Mouse (Mus musculus) kidney, embryonic 14.5 days (tissue): ENCODE measurements around the gene Lrig1. TPM values are rescaled to one million over a fixed set of nuclear protein-coding genes. Genes with fewer than 3 reads are reported as not detected.

Source experiments
- ATAC-seq: fragments of 200-750 bp; cut with Nextera tagmentation; 2 replicates; pipeline ENCODE4 v1.8.0; 2017; ENCODE audit warnings: moderate number of reproducible peaks, mild to moderate bottlenecking, moderate TSS enrichment, moderate library complexity; ENCODE audit not compliant: low FRiP score, low TSS enrichment
- H3K27ac ChIP-seq: fragments of 300-500 bp; sonication (generic); 2 replicates; pipeline ENCODE4 v1.5.1; 2014; ENCODE audit warnings: low read depth, mild to moderate bottlenecking, low read length, moderate library complexity, mixed read lengths
- H3K27me3 ChIP-seq: fragments of 300-500 bp; sonication (generic); 2 replicates; pipeline ENCODE4 v1.6.1; 2014; ENCODE audit warnings: mild to moderate bottlenecking, low read length; ENCODE audit not compliant: control insufficient read depth, insufficient read depth
- H3K36me3 ChIP-seq: fragments of 300-500 bp; sonication (generic); 2 replicates; pipeline ENCODE4 v1.6.1; 2014; ENCODE audit warnings: low read length, mixed read lengths; ENCODE audit not compliant: control insufficient read depth, insufficient read depth
- H3K4me1 ChIP-seq: fragments of 300-500 bp; sonication (generic); 2 replicates; pipeline ENCODE4 v1.6.1; 2014; ENCODE audit warnings: low read length, mixed read lengths; ENCODE audit not compliant: control insufficient read depth, insufficient read depth
- H3K4me2 ChIP-seq: fragments of 300-500 bp; sonication (generic); replicated peaks from 2 replicates; pipeline ENCODE4 v1.6.1; 2014; ENCODE audit warnings: low read depth, mild to moderate bottlenecking, low read length
- H3K4me3 ChIP-seq: fragments of 300-500 bp; sonication (generic); 2 replicates; pipeline ENCODE4 v1.5.1; 2014; ENCODE audit warnings: mild to moderate bottlenecking, low read length
- H3K9ac ChIP-seq: fragments of 300-500 bp; sonication (generic); 2 replicates; pipeline ENCODE4 v1.6.1; 2014; ENCODE audit warnings: low read depth, mild to moderate bottlenecking, low read length, moderate library complexity
- H3K9me3 ChIP-seq: fragments of 300-500 bp; sonication (generic); 2 replicates; pipeline ENCODE4 v1.6.1; 2016; ENCODE audit warnings: low read length; ENCODE audit not compliant: control insufficient read depth
- WGBS: fragments of 180-500 bp; shearing (Covaris S2); extraction: QIAGEN DNeasy Blood & Tissue Kit; methylation state at CpG from one replicate; pipeline ENCODE4 v1.1.7; 2014; 5-methylcytosine and 5-hydroxymethylcytosine counted together
- polyA plus RNA-seq: library from polyadenylated mRNA; unstranded; fragments of >200 nt; fragmentation: Nextera tagmentation; extraction: Ambion mirVana; gene quantifications from 2 replicates; pipeline ENCODE4 v1.2.1, GENCODE M21; 2014

The Lrig1 gene
- polyA plus RNA-seq, 1 experiment from 2014 or later: 10.4 TPM

- H3K9me3 ChIP-seq: no peaks in the 10 kb centered on the region
- no peak overlapping the region for H3K4me2 ChIP-seq
- 91% methylated on average over 2 of the region's 2 CpGs for WGBS
- H3K4me1 ChIP-seq: peaks cover 22% of the 10 kb centered on the region
- no peak for ATAC-seq
- H3K27me3 ChIP-seq: 0 out of 2 replicates have a peak, but pooled peaks cover 6% of the 10 kb centered on the region
- H3K27ac ChIP-seq: no peak overlapping the region
- no peak overlapping the region for H3K4me3 ChIP-seq
- H3K36me3 ChIP-seq: no peaks in the 10 kb centered on the region
- H3K9ac ChIP-seq: no peak overlapping the region
Measured at GRCm38 (mm10) chr6:94672426-94672825, 27.5 kb downstream of the Lrig1 start.

- peaks cover 26% of the 10 kb centered on the region for H3K4me1 ChIP-seq
- H3K36me3 ChIP-seq: no peaks in the 10 kb centered on the region
- H3K4me3 ChIP-seq: no peak overlapping the region
- no peak overlapping the region for H3K4me2 ChIP-seq
- ATAC-seq: no peak
- no peak overlapping the region for H3K27ac ChIP-seq
- no peak overlapping the region for H3K9ac ChIP-seq
- WGBS: 72% methylated on average over 6 of the region's 6 CpGs
- no peaks in the 10 kb centered on the region for H3K9me3 ChIP-seq
- H3K27me3 ChIP-seq: no peaks in the 10 kb centered on the region
Measured at GRCm38 (mm10) chr6:94669370-94669769, 30.6 kb downstream of the Lrig1 start.

- H3K4me2 ChIP-seq: peak overlapping the region; percentile 15; the same call in 1 of the 2 replicates
Measured at GRCm38 (mm10) chr6:94668204-94668863, 31.6 kb downstream of the Lrig1 start.

GRCm38 (mm10) chr6:94667131-94667530 lies 32.8 kb downstream of the Lrig1 start:
- Histone ChIP-seq H3K4me2 (no peak overlapping the region), H3K27me3 (no peaks in the 10 kb centered on the region), H3K9me3 (no peaks in the 10 kb centered on the region), H3K36me3 (no peaks in the 10 kb centered on the region), H3K9ac (no peak overlapping the region), H3K27ac (no peak overlapping the region), H3K4me3 (no peak overlapping the region), H3K4me1 (peaks cover 34% of the 10 kb centered on the region)
- no peak for ATAC-seq
- WGBS: 70% methylated on average over 4 of the region's 4 CpGs

More at GRCm38 (mm10) chr6:94668204-94668863, 31.6 kb downstream of the Lrig1 start:
- WGBS: 22% methylated on average over 13 of the region's 13 CpGs
- no peaks in the 10 kb centered on the region for H3K27me3 ChIP-seq
- H3K4me3 ChIP-seq: no peak overlapping the region
- no peaks in the 10 kb centered on the region for H3K9me3 ChIP-seq
- no peak overlapping the region for H3K9ac ChIP-seq
- ATAC-seq: no peak
- peaks cover 34% of the 10 kb centered on the region for H3K4me1 ChIP-seq
- no peak overlapping the region for H3K27ac ChIP-seq
- H3K36me3 ChIP-seq: no peaks in the 10 kb centered on the region

GRCm38 (mm10) chr6:94666432-94667119 lies 33.4 kb downstream of the Lrig1 start:
- Histone ChIP-seq H3K9me3 (no peaks in the 10 kb centered on the region), H3K36me3 (no peaks in the 10 kb centered on the region), H3K27ac (no peak overlapping the region), H3K4me1 (peaks cover 34% of the 10 kb centered on the region), H3K4me3 (no peak overlapping the region), H3K27me3 (no peaks in the 10 kb centered on the region), H3K9ac (no peak overlapping the region), H3K4me2 (no peak overlapping the region)
- ATAC-seq: no peak
- 54% methylated on average over 7 of the region's 7 CpGs for WGBS

GRCm38 (mm10) chr6:94665677-94666076 lies 34.3 kb downstream of the Lrig1 start:
- H3K36me3 ChIP-seq: no peaks in the 10 kb centered on the region
- H3K4me3 ChIP-seq: no peak overlapping the region
- ATAC-seq: no peak
- WGBS: 47% methylated on average over 1 of the region's 1 CpGs
- peaks cover 34% of the 10 kb centered on the region for H3K4me1 ChIP-seq
- no peaks in the 10 kb centered on the region for H3K27me3 ChIP-seq
- no peak overlapping the region for H3K4me2 ChIP-seq
- no peak overlapping the region for H3K27ac ChIP-seq
- no peak overlapping the region for H3K9ac ChIP-seq
- H3K9me3 ChIP-seq: no peaks in the 10 kb centered on the region

- H3K36me3 ChIP-seq: no peaks in the 10 kb centered on the region
- H3K27me3 ChIP-seq: no peaks in the 10 kb centered on the region
- no peak overlapping the region for H3K9ac ChIP-seq
- H3K4me1 ChIP-seq: peaks cover 34% of the 10 kb centered on the region
- no peak for ATAC-seq
- H3K27ac ChIP-seq: no peak overlapping the region
- no peaks in the 10 kb centered on the region for H3K9me3 ChIP-seq
- no peak overlapping the region for H3K4me3 ChIP-seq
- WGBS: 82% methylated on average over 7 of the region's 7 CpGs
- no peak overlapping the region for H3K4me2 ChIP-seq
Measured at GRCm38 (mm10) chr6:94665248-94665647, 34.7 kb downstream of the Lrig1 start.

GRCm38 (mm10) chr6:94664000-94664399 lies 36.0 kb downstream of the Lrig1 start:
- H3K27ac ChIP-seq: no peak overlapping the region
- H3K4me1 ChIP-seq: peaks cover 33% of the 10 kb centered on the region
- no peaks in the 10 kb centered on the region for H3K27me3 ChIP-seq
- H3K36me3 ChIP-seq: no peaks in the 10 kb centered on the region
- H3K4me3 ChIP-seq: no peak overlapping the region
- H3K4me2 ChIP-seq: no peak overlapping the region
- H3K9me3 ChIP-seq: no peaks in the 10 kb centered on the region
- no peak overlapping the region for H3K9ac ChIP-seq
- 32% methylated on average over 6 of the region's 6 CpGs for WGBS
- no peak for ATAC-seq

- H3K4me2 ChIP-seq: no peak overlapping the region
- no peak overlapping the region for H3K27ac ChIP-seq
- H3K27me3 ChIP-seq: no peaks in the 10 kb centered on the region
- no peak overlapping the region for H3K9ac ChIP-seq
- H3K9me3 ChIP-seq: no peaks in the 10 kb centered on the region
- no peaks in the 10 kb centered on the region for H3K36me3 ChIP-seq
- no peak for ATAC-seq
- H3K4me3 ChIP-seq: no peak overlapping the region
- 60% methylated on average over 9 of the region's 9 CpGs for WGBS
- H3K4me1 ChIP-seq: peaks cover 40% of the 10 kb centered on the region
Measured at GRCm38 (mm10) chr6:94661923-94662322, 38.0 kb downstream of the Lrig1 start.
